Mouse (Mus musculus): ENCODE data around the gene Rtp4. TPM values are rescaled to one million over a fixed set of nuclear protein-coding genes. Genes with fewer than 3 reads are reported as not detected.
A peak's percentile ranks its signal among the peaks of the same experiment; 100 is the strongest.

Rtp4 gene
- polyA plus RNA-seq, 1 experiment from 2014 or later, result 4.0 TPM

DNA sequence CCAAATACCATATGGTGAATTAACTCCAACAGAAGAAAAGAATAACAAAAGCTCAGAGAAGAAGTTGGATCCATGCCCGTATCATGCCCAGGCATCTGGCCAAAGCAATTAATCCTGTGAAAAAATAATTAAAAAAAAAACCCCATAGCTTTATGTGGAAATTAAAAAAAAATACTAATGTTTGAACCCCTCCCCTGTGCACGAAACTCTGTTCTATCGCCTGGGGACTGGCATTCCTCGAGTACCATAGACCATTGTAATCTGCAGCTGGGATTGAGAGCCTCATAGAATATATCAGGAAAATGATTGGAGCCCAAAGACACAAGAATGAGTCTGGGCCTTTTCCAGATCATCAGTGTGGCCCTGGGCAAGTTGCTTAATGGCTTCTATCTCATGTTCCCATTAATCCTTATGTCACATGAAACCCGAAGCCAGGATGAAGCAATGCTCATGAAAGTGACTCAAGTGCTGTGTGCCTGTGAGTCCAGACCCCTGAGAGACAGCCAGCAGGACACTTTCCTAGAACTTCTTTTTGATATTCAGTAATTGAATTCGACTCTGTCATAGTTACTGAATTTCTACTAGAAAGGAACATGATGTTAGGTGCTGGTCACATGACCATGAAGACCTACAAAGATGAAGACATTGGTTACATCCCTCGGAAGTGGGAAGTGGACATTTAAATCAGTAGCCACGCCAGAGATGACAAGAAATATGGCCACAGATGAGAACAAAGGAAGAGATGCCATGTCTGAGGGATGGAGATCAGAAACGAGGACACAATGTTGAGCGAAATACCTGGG, 1.3 kb upstream of the Rtp4 start:
- ATAC-seq, result peak; percentile 49
- Histone ChIP-seq H3K36me3 (ENCODE audit: control insufficient read depth, insufficient read depth, low read length) (peaks cover 4% of the 10 kb centered on the region; the same call in 1 of the 2 replicates), H3K4me2 (ENCODE audit: low read length) (peak overlapping the region; percentile 58), H3K4me3 (ENCODE audit: low read depth, low read length) (peak overlapping the region; percentile 49), H3K9me3 (replicated peaks; ENCODE audit: control insufficient read depth, low read length) (no peaks in the 10 kb centered on the region), H3K4me1 (ENCODE audit: control insufficient read depth, insufficient read depth, low read length) (peaks cover 50% of the 10 kb centered on the region), H3K27me3 (replicated peaks; ENCODE audit: control insufficient read depth, insufficient read depth, low read length) (no peaks in the 10 kb centered on the region), H3K9ac (ENCODE audit: low read length) (peak overlapping the region; percentile 78; the same call in 1 of the 2 replicates), H3K27ac (ENCODE audit: low read depth, low read length) (peak overlapping the region; percentile 95)
- DNase-seq (ENCODE audit: low spot score), result peak; percentile 91
- 39% methylated on average over 10 of the region's 10 CpGs for WGBS

DNA sequence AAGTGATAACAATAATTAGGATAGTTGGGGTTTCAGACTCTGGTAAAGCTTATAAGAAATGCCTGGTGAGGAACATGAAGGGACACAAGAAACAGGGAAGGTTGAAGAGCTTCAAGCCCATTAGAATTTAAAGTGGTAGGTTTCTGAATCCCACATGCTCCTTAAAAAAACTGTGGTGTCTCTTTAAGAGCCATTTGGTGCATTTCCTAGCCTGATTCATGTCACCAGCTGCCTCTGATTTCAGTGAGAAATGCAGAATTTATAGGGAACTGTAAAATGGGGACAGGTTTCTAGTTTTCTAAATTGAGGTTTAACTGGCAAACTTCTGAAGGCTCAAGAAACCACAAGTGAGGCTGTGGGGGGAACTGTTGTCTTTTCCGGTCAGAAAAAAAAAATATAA, 320 bp upstream of the Rtp4 start:
- H3K36me3 ChIP-seq (ENCODE audit: control insufficient read depth, insufficient read depth, low read length), result no peaks in the 10 kb centered on the region
- DNase-seq (ENCODE audit: low spot score), result peak; percentile 73
- 13% methylated on average over 1 of the region's 1 CpGs for WGBS
- peaks cover 50% of the 10 kb centered on the region for H3K4me1 ChIP-seq (ENCODE audit: control insufficient read depth, insufficient read depth, low read length)
- H3K4me2 ChIP-seq (ENCODE audit: low read length), result peak overlapping the region; percentile 58
- no peak for ATAC-seq
- peak overlapping the region; percentile 78 for H3K9ac ChIP-seq (ENCODE audit: low read length)
- H3K27me3 ChIP-seq (replicated peaks; ENCODE audit: control insufficient read depth, insufficient read depth, low read length), result no peaks in the 10 kb centered on the region
- no peaks in the 10 kb centered on the region for H3K9me3 ChIP-seq (replicated peaks; ENCODE audit: control insufficient read depth, low read length)
- peak overlapping the region; percentile 95 for H3K27ac ChIP-seq (ENCODE audit: low read depth, low read length)
- H3K4me3 ChIP-seq (ENCODE audit: low read depth, low read length), result peak overlapping the region; percentile 49

DNA sequence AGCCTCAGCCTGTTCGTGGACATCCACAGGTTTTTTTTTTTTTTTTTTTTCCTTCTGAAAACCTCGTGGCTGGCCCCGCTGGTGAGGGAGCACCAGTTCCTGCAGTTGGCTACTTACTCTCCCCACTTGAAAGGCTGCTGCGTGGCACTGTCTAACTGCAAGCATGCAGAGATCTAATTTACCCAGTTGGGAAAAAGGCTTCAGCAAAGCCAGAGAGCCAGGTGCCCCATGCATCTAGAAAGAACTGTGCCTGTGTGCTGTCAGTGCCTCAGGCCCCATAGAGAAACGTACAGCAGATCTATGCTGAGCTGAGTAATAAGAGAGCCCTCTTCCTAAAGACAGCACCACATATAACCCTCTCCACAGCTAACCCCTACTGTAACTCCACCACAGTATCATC, 1.0 kb downstream of the Rtp4 start:
- ATAC-seq (no peak), DNase-seq (ENCODE audit: low spot score) (peak; percentile 59)
- peak overlapping the region; percentile 58 for H3K4me2 ChIP-seq (ENCODE audit: low read length)
- no peaks in the 10 kb centered on the region for H3K9me3 ChIP-seq (replicated peaks; ENCODE audit: control insufficient read depth, low read length)
- H3K27ac ChIP-seq (ENCODE audit: low read depth, low read length), result peak overlapping the region; percentile 95
- H3K4me1 ChIP-seq (ENCODE audit: control insufficient read depth, insufficient read depth, low read length), result peaks cover 45% of the 10 kb centered on the region
- peak overlapping the region; percentile 78 for H3K9ac ChIP-seq (ENCODE audit: low read length)
- no peaks in the 10 kb centered on the region for H3K27me3 ChIP-seq (replicated peaks; ENCODE audit: control insufficient read depth, insufficient read depth, low read length)
- WGBS, result 2% methylated on average over 5 of the region's 5 CpGs
- peak overlapping the region; percentile 49 for H3K4me3 ChIP-seq (ENCODE audit: low read depth, low read length)
- no peaks in the 10 kb centered on the region for H3K36me3 ChIP-seq (ENCODE audit: control insufficient read depth, insufficient read depth, low read length)

DNA sequence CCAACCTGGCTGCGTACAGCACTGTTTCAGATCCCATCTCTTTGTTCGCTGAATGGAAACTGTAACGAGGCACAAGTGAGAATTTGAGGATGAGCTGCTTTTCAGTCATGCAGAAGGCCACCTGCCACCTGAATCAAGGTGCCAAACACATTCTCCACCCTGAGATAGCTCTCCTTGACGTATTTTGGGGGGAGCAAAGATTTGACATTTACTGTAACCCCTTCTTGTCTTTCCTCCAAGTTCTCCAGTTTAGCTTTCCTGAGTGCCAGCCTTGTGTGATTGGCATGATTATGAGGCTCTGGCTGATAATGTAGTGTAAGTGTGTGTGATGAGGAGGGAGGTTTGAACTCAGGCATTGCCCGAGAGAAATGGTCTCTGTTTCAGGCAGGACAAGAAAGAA, 2.0 kb downstream of the Rtp4 start:
- WGBS, result 50% methylated on average over 5 of the region's 5 CpGs
- ATAC-seq (no peak), DNase-seq (ENCODE audit: low spot score) (peak; percentile 61)
- Histone ChIP-seq H3K36me3 (ENCODE audit: control insufficient read depth, insufficient read depth, low read length) (no peaks in the 10 kb centered on the region), H3K27me3 (replicated peaks; ENCODE audit: control insufficient read depth, insufficient read depth, low read length) (no peaks in the 10 kb centered on the region), H3K4me1 (ENCODE audit: control insufficient read depth, insufficient read depth, low read length) (peaks cover 35% of the 10 kb centered on the region), H3K4me3 (ENCODE audit: low read depth, low read length) (no peak overlapping the region), H3K4me2 (ENCODE audit: low read length) (peak overlapping the region; percentile 58; the same call in 1 of the 2 replicates), H3K9me3 (replicated peaks; ENCODE audit: control insufficient read depth, low read length) (no peaks in the 10 kb centered on the region), H3K9ac (ENCODE audit: low read length) (no peak overlapping the region), H3K27ac (ENCODE audit: low read depth, low read length) (peak overlapping the region; percentile 95)

DNA sequence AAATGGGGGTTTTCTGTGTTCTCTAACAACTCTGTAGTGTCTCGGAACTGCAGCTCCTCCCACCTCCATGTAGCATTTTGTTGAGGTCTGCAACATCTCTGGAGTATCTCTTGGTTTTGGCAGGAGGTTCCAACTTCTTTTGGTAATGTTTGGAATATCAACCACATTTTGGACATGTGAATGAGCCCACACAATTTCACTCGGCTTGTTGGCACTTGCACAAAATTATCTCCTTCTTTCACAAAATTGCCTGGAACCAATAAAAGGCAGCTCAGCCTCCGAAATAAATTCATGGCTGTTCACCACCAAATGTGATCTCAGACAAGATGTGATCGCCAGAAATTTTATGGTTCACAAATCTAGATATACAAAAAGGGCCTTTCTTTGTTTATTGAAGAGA, 9.1 kb downstream of the Rtp4 start:
- H3K4me2 ChIP-seq (ENCODE audit: low read length), result no peak overlapping the region
- H3K4me3 ChIP-seq (ENCODE audit: low read depth, low read length), result no peak overlapping the region
- WGBS, result 84% methylated on average over 4 of the region's 4 CpGs
- H3K9ac ChIP-seq (ENCODE audit: low read length), result no peak overlapping the region
- no peaks in the 10 kb centered on the region for H3K4me1 ChIP-seq (ENCODE audit: control insufficient read depth, insufficient read depth, low read length)
- no peak for DNase-seq (ENCODE audit: low spot score)
- no peaks in the 10 kb centered on the region for H3K36me3 ChIP-seq (ENCODE audit: control insufficient read depth, insufficient read depth, low read length)
- no peaks in the 10 kb centered on the region for H3K9me3 ChIP-seq (replicated peaks; ENCODE audit: control insufficient read depth, low read length)
- ATAC-seq, result no peak
- no peak overlapping the region for H3K27ac ChIP-seq (ENCODE audit: low read depth, low read length)
- no peaks in the 10 kb centered on the region for H3K27me3 ChIP-seq (replicated peaks; ENCODE audit: control insufficient read depth, insufficient read depth, low read length)

DNA sequence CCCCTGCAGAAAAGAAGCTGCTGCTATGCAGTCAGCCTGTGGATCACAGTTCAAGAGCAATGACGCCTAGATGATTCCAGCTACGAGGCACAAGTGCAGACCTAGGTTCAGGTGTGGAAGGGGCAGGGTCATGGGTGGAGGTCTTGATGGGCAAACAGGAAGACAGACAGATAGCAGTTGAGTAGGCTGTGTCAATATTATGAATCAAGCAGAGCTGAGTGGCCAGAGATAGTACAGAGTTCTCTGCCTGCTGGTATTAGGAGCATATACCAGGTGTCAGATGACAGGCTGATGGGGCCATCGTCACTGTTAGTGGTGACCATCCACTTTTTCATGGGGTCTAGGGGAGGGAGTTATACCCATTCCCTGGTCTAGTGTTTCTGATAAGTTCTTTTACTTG, 13.6 kb downstream of the Rtp4 start:
- no peak for DNase-seq (ENCODE audit: low spot score)
- no peak for ATAC-seq
- Histone ChIP-seq H3K9me3 (replicated peaks; ENCODE audit: control insufficient read depth, low read length) (no peaks in the 10 kb centered on the region), H3K4me2 (ENCODE audit: low read length) (no peak overlapping the region), H3K36me3 (ENCODE audit: control insufficient read depth, insufficient read depth, low read length) (no peaks in the 10 kb centered on the region), H3K9ac (ENCODE audit: low read length) (no peak overlapping the region), H3K27me3 (replicated peaks; ENCODE audit: control insufficient read depth, insufficient read depth, low read length) (no peaks in the 10 kb centered on the region), H3K27ac (ENCODE audit: low read depth, low read length) (no peak overlapping the region), H3K4me1 (ENCODE audit: control insufficient read depth, insufficient read depth, low read length) (no peaks in the 10 kb centered on the region), H3K4me3 (ENCODE audit: low read depth, low read length) (no peak overlapping the region)
- 86% methylated on average over 3 of the region's 3 CpGs for whole genome bisulfite sequencing

DNA sequence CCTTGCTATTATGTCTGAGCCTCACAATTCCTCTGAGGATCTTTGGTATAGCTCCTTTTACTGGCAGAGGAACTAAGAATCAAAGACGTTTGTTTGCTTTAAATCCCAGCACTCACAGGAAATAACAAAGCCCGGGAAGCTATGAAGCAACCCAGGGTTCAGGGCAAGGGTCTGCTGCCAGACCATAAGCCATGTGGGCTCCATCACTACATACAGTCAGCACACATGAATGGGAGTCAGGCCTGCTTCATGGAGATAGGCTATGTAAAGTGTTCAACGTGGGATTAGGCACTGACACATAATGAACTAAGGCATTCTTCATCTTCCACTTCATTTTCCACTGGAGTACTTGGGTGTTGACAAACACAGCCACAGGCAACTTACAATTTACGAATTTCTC, 21.0 kb downstream of the Rtp4 start:
- Histone ChIP-seq H3K4me3 (ENCODE audit: low read depth, low read length) (no peak overlapping the region), H3K27ac (ENCODE audit: low read depth, low read length) (no peak overlapping the region), H3K4me2 (ENCODE audit: low read length) (no peak overlapping the region), H3K9me3 (replicated peaks; ENCODE audit: control insufficient read depth, low read length) (no peaks in the 10 kb centered on the region), H3K4me1 (ENCODE audit: control insufficient read depth, insufficient read depth, low read length) (no peaks in the 10 kb centered on the region), H3K36me3 (ENCODE audit: control insufficient read depth, insufficient read depth, low read length) (no peaks in the 10 kb centered on the region), H3K27me3 (replicated peaks; ENCODE audit: control insufficient read depth, insufficient read depth, low read length) (no peaks in the 10 kb centered on the region), H3K9ac (ENCODE audit: low read length) (no peak overlapping the region)
- DNase-seq (ENCODE audit: low spot score) (no peak), ATAC-seq (no peak)
- 73% methylated on average over 4 of the region's 4 CpGs for WGBS

DNA sequence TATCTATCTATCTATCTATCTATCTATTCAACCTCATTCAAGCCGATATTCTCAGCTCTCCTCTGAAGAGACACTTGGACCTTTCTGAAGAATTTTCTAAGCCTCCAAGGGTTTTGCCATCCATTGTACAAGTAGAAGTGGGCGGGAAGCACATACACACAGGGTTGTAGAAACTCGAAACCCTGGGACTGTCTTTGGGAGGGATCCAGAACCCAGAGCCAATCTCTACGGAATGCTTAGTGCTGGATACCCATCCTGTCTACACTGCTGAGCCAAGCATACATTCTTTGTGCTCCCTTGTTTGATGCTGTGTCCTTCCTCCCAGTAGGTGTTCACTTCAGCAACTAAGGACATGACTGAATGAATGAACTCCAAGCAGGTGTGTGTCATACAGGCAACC, 22.8 kb downstream of the Rtp4 start:
- 67% methylated on average over 4 of the region's 4 CpGs for WGBS

DNA sequence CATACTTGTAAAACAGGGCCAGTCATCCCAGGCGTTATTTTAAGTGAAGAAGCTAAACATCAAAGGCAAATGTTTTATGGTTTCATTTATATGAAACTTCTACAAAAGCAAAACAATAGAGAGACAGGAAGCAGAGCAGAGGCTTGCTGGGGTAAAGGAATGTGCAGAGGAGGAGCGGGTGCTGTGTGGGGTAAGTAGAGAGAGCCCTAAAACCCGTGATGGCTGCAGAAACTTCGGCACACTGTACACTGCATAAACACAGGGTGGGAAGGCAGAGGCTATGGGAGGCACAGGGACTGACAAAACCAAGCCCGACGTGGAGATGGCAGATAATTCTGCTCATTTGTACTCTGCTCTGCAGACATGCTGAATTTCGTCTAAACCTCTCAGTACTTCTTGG, 24.3 kb downstream of the Rtp4 start:
- Histone ChIP-seq H3K9ac (ENCODE audit: low read length) (no peak overlapping the region), H3K27ac (ENCODE audit: low read depth, low read length) (no peak overlapping the region), H3K4me1 (ENCODE audit: control insufficient read depth, insufficient read depth, low read length) (no peaks in the 10 kb centered on the region), H3K4me2 (ENCODE audit: low read length) (no peak overlapping the region), H3K9me3 (replicated peaks; ENCODE audit: control insufficient read depth, low read length) (no peaks in the 10 kb centered on the region), H3K4me3 (ENCODE audit: low read depth, low read length) (no peak overlapping the region), H3K36me3 (ENCODE audit: control insufficient read depth, insufficient read depth, low read length) (no peaks in the 10 kb centered on the region), H3K27me3 (replicated peaks; ENCODE audit: control insufficient read depth, insufficient read depth, low read length) (no peaks in the 10 kb centered on the region)
- WGBS, result 72% methylated on average over 7 of the region's 7 CpGs
- DNase-seq (ENCODE audit: low spot score) (no peak), ATAC-seq (no peak)

More for the DNA sequence above, 22.8 kb downstream of the Rtp4 start:
- H3K4me1 ChIP-seq (ENCODE audit: control insufficient read depth, insufficient read depth, low read length), result no peaks in the 10 kb centered on the region
- H3K9ac ChIP-seq (ENCODE audit: low read length), result no peak overlapping the region
- no peaks in the 10 kb centered on the region for H3K36me3 ChIP-seq (ENCODE audit: control insufficient read depth, insufficient read depth, low read length)
- no peak overlapping the region for H3K27ac ChIP-seq (ENCODE audit: low read depth, low read length)
- no peak for ATAC-seq
- no peak overlapping the region for H3K4me3 ChIP-seq (ENCODE audit: low read depth, low read length)
- no peak for DNase-seq (ENCODE audit: low spot score)
- no peaks in the 10 kb centered on the region for H3K27me3 ChIP-seq (replicated peaks; ENCODE audit: control insufficient read depth, insufficient read depth, low read length)
- no peaks in the 10 kb centered on the region for H3K9me3 ChIP-seq (replicated peaks; ENCODE audit: control insufficient read depth, low read length)
- H3K4me2 ChIP-seq (ENCODE audit: low read length), result no peak overlapping the region
